Mouse (Mus musculus): Measurements from ENCODE around the gene BC030870. TPM values are rescaled to one million over a fixed set of nuclear protein-coding genes. Genes with fewer than 3 reads are reported as not detected.
A peak's percentile ranks its signal among the peaks of the same experiment; 100 is the strongest.

The BC030870 gene
- polyA plus RNA-seq, 1 experiment from 2014 or later = 15.0 TPM

DNA sequence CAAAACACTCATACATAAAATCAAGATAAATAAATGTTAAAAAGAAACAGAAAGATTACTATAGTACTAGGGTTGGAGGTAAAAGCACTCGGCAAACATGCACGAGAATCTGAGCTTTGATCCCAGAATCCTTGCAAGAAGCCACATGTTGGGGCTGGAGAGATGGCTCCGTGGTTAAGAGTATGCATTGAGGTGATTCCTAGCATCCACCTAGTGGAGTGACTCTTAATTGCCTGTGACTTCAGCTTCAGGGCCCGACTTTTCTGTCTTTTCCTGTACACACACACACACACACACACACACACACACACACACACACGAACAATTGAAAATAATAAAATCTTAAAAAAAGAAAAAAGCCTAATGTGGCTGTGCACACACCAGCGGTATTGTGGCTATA is 20.4 kb downstream of the BC030870 start:
- Histone ChIP-seq H3K9ac (ENCODE audit: low read length) (no peak overlapping the region), H3K27me3 (ENCODE audit: control insufficient read depth, insufficient read depth, low read length) (no peaks in the 10 kb centered on the region), H3K4me1 (replicated peaks; ENCODE audit: control insufficient read depth, insufficient read depth) (no peaks in the 10 kb centered on the region), H3K4me2 (replicated peaks; ENCODE audit: low read depth) (no peak overlapping the region), H3K4me3 (ENCODE audit: low read depth, low read length) (no peak overlapping the region), H3K36me3 (ENCODE audit: control insufficient read depth, insufficient read depth, low read length) (no peaks in the 10 kb centered on the region), H3K27ac (replicated peaks) (no peak overlapping the region), H3K9me3 (ENCODE audit: control insufficient read depth, low read length) (no peaks in the 10 kb centered on the region)
- ATAC-seq (ENCODE audit: low FRiP score, low TSS enrichment) = no peak
- no peak for TF ChIP-seq EP300 (optimal IDR thresholded peaks at IDR 0.05)
- TF ChIP-seq CTCF (IDR thresholded peaks at IDR 0.05; ENCODE audit: low read depth) = peak; percentile 21; the same call in 1 of the 2 replicates
- no peak for DNase-seq (ENCODE audit: low spot score)
- WGBS = 56% methylated on average over 6 of the region's 6 CpGs

DNA sequence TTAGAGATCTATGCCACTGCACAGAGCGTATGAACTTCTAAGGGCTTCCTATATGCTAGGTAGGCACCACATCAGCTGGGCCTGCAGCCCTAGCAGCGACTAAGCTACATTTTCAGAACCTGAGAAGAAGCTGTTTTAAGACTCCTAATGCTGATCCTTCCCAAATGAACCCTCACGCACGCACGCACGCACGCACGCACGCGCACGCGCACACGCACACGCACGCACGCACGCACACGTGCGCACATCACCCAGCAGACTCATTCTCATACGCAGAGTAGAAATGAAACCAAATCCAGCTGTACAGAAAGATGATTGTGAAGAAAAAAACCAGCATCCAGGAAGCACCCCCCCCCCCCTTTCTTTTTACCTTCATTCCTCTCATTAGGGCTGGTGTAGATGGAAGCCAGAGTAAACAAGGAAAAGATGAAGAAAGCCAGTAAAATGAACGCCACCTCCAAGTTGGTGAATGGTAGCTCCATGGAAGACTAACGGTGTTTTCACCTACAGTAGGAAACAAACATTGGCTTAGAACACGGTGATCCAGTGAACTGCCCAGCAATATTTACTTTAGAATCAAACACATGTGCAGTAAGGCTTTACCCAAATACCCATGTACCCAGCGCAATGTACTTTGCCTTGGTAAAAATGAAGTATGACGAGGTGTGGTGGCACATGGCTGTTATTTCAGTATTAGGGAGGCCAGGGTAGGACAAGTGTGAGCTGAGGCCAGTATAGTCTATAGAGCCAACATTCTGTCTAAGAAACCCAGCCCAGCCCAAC is 21.2 kb downstream of the BC030870 start:
- no peaks in the 10 kb centered on the region for H3K9me3 ChIP-seq (ENCODE audit: control insufficient read depth, low read length)
- WGBS = 87% methylated on average over 25 of the region's 25 CpGs
- no peak overlapping the region for H3K9ac ChIP-seq (ENCODE audit: low read length)
- no peak overlapping the region for H3K27ac ChIP-seq (replicated peaks)
- no peaks in the 10 kb centered on the region for H3K4me1 ChIP-seq (replicated peaks; ENCODE audit: control insufficient read depth, insufficient read depth)
- H3K27me3 ChIP-seq (ENCODE audit: control insufficient read depth, insufficient read depth, low read length) = no peaks in the 10 kb centered on the region
- ATAC-seq (ENCODE audit: low FRiP score, low TSS enrichment) (0 out of 2 replicates have a peak, but pooled peaks have one; percentile 51), DNase-seq (ENCODE audit: low spot score) (no peak)
- no peaks in the 10 kb centered on the region for H3K36me3 ChIP-seq (ENCODE audit: control insufficient read depth, insufficient read depth, low read length)
- no peak overlapping the region for H3K4me3 ChIP-seq (ENCODE audit: low read depth, low read length)
- H3K4me2 ChIP-seq (replicated peaks; ENCODE audit: low read depth) = no peak overlapping the region
- TF ChIP-seq CTCF (IDR thresholded peaks at IDR 0.05; ENCODE audit: low read depth) (no peak), EP300 (optimal IDR thresholded peaks at IDR 0.05) (no peak)

DNA sequence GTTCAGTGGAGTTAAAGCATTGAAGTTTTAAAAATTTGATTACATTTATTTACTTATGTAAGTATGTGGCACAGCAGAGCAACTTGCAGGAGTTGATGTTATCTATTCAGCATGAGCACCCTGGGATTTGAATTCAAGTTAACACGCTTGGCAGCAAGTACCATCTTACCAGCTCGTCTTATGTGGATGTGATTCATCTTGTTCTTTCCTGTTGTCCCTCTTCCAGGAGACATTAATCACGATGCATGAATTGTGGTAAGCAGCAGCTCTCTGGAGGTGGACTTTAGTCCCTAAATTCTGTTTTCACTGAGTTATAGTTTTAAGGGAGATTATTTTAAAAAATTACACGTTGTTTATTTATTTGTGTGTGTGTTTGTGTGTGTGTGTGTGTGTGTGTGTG is 25.3 kb downstream of the BC030870 start:
- no peak overlapping the region for H3K27ac ChIP-seq (replicated peaks)
- WGBS = 42% methylated on average over 4 of the region's 4 CpGs

DNA sequence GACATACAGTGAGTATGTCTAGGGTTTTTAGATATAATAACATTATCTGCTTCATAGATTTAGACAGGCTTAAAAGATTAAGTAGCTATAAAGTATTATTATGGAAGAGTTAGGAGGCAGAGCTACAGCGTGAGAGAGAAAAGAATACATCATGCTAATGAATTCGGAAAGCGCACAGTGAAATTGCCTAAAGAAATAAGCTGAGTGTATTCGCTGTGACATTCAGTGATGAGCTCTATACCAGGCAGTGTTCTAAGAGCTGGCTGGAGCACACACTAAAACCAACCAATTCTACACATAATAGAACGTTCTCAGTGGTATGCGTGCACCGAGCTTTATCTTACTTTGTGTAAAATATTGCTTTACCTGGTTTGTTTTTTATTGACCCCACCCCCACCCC is 25.7 kb downstream of the BC030870 start:
- Histone ChIP-seq H3K27me3 (ENCODE audit: control insufficient read depth, insufficient read depth, low read length) (no peaks in the 10 kb centered on the region), H3K4me2 (replicated peaks; ENCODE audit: low read depth) (no peak overlapping the region), H3K9me3 (ENCODE audit: control insufficient read depth, low read length) (no peaks in the 10 kb centered on the region), H3K36me3 (ENCODE audit: control insufficient read depth, insufficient read depth, low read length) (no peaks in the 10 kb centered on the region), H3K4me1 (replicated peaks; ENCODE audit: control insufficient read depth, insufficient read depth) (no peaks in the 10 kb centered on the region), H3K27ac (replicated peaks) (no peak overlapping the region), H3K9ac (ENCODE audit: low read length) (no peak overlapping the region), H3K4me3 (ENCODE audit: low read depth, low read length) (no peak overlapping the region)
- ATAC-seq (ENCODE audit: low FRiP score, low TSS enrichment) (no peak), DNase-seq (ENCODE audit: low spot score) (no peak)
- TF ChIP-seq CTCF (IDR thresholded peaks at IDR 0.05; ENCODE audit: low read depth) (no peak), EP300 (optimal IDR thresholded peaks at IDR 0.05) (no peak)
- WGBS = 71% methylated on average over 7 of the region's 7 CpGs

More for the DNA sequence above, 25.3 kb downstream of the BC030870 start:
- no peak for DNase-seq (ENCODE audit: low spot score)
- Histone ChIP-seq H3K4me2 (replicated peaks; ENCODE audit: low read depth) (no peak overlapping the region), H3K4me1 (replicated peaks; ENCODE audit: control insufficient read depth, insufficient read depth) (no peaks in the 10 kb centered on the region), H3K9ac (ENCODE audit: low read length) (no peak overlapping the region), H3K27me3 (ENCODE audit: control insufficient read depth, insufficient read depth, low read length) (no peaks in the 10 kb centered on the region), H3K36me3 (ENCODE audit: control insufficient read depth, insufficient read depth, low read length) (no peaks in the 10 kb centered on the region), H3K4me3 (ENCODE audit: low read depth, low read length) (no peak overlapping the region), H3K9me3 (ENCODE audit: control insufficient read depth, low read length) (no peaks in the 10 kb centered on the region)
- no peak for ATAC-seq (ENCODE audit: low FRiP score, low TSS enrichment)
- TF ChIP-seq EP300 (optimal IDR thresholded peaks at IDR 0.05) (no peak), CTCF (IDR thresholded peaks at IDR 0.05; ENCODE audit: low read depth) (no peak)

DNA sequence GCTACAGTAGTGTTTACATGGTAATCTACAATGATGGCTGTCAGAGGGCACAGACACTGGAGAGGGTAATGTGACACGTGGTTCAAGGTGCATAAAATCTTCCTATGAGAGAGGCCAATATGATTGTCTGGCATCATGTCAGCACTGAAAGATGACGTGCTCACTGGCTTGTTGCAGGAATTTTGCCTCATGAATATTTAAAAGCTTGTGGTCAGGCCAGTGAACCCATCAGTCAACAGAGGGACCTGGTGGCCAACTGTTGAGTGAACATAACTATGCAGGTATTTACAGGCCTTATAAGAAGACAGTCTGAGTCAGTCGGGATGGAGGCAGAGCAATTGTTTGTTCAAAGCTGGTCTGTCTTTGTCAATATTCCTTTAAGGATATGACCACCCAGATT is 29.6 kb downstream of the BC030870 start:
- no peak for ATAC-seq (ENCODE audit: low FRiP score, low TSS enrichment)
- 52% methylated on average over 3 of the region's 3 CpGs for WGBS

DNA sequence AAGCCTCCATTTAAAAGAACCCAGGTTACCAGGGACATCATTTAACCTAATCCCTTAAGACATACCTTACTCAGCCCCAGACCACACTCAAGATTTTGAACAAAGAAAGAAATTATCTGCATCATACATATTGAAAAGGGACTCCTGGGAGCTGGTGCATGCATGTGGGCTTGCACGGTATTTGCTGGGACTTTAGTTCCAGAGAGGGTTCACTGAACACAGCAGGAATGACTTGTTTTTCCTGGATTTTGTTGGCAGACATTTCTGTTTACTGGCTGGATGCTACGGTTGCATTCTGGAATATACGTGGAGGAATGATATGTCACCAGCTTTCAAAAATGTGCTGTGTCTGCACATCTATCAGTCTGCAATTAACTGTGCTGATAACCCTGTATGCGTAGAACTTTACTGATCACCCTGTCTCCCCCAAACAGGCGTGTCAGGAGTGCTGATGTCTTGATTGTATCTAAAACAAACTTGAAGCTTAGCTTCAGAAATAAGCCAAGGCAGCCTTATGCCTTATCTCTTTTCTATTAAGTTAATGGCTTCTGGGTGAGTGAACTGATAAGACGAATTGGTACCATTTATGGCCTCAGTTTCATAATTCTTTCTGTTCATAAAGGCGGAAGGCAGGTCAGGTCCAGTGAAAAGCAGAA is 31.5 kb downstream of the BC030870 start:
- H3K27ac ChIP-seq (replicated peaks) = no peak overlapping the region
- H3K4me1 ChIP-seq (replicated peaks; ENCODE audit: control insufficient read depth, insufficient read depth) = no peaks in the 10 kb centered on the region
- 44% methylated on average over 7 of the region's 7 CpGs for WGBS
- DNase-seq (ENCODE audit: low spot score) = no peak
- ATAC-seq (ENCODE audit: low FRiP score, low TSS enrichment) = no peak
- H3K27me3 ChIP-seq (ENCODE audit: control insufficient read depth, insufficient read depth, low read length) = no peaks in the 10 kb centered on the region
- no peaks in the 10 kb centered on the region for H3K9me3 ChIP-seq (ENCODE audit: control insufficient read depth, low read length)
- H3K9ac ChIP-seq (ENCODE audit: low read length) = no peak overlapping the region
- no peak overlapping the region for H3K4me2 ChIP-seq (replicated peaks; ENCODE audit: low read depth)
- H3K4me3 ChIP-seq (ENCODE audit: low read depth, low read length) = no peak overlapping the region
- TF ChIP-seq CTCF (IDR thresholded peaks at IDR 0.05; ENCODE audit: low read depth) = no peak
- TF ChIP-seq EP300 (optimal IDR thresholded peaks at IDR 0.05) = no peak
- no peaks in the 10 kb centered on the region for H3K36me3 ChIP-seq (ENCODE audit: control insufficient read depth, insufficient read depth, low read length)

More for the DNA sequence above, 29.6 kb downstream of the BC030870 start:
- Histone ChIP-seq H3K4me2 (replicated peaks; ENCODE audit: low read depth) (no peak overlapping the region), H3K27me3 (ENCODE audit: control insufficient read depth, insufficient read depth, low read length) (no peaks in the 10 kb centered on the region), H3K4me3 (ENCODE audit: low read depth, low read length) (no peak overlapping the region), H3K27ac (replicated peaks) (no peak overlapping the region), H3K9me3 (ENCODE audit: control insufficient read depth, low read length) (no peaks in the 10 kb centered on the region), H3K4me1 (replicated peaks; ENCODE audit: control insufficient read depth, insufficient read depth) (no peaks in the 10 kb centered on the region), H3K9ac (ENCODE audit: low read length) (no peak overlapping the region), H3K36me3 (ENCODE audit: control insufficient read depth, insufficient read depth, low read length) (no peaks in the 10 kb centered on the region)
- no peak for TF ChIP-seq EP300 (optimal IDR thresholded peaks at IDR 0.05)
- DNase-seq (ENCODE audit: low spot score) = no peak
